Mouse (Mus musculus) kidney, embryonic 16.5 days (tissue): Measurements from ENCODE around the gene Slc12a9. TPM values are rescaled to one million over a fixed set of nuclear protein-coding genes. Genes with fewer than 3 reads are reported as not detected.

Experiments used
- ATAC-seq: fragments of 200-750 bp; cut with Nextera tagmentation; 2 replicates; pipeline ENCODE4 v1.8.0; 2017; ENCODE audit warnings: moderate TSS enrichment; ENCODE audit not compliant: low FRiP score, low TSS enrichment
- H3K27ac ChIP-seq: fragments of 300-500 bp; sonication (generic); 2 replicates; pipeline ENCODE4 v1.5.1; 2014; ENCODE audit warnings: low read length
- H3K27me3 ChIP-seq: fragments of 300-500 bp; sonication (generic); 2 replicates; pipeline ENCODE4 v1.6.1; 2014; ENCODE audit warnings: low read length, control low read depth, mixed read lengths; ENCODE audit not compliant: insufficient read depth
- H3K36me3 ChIP-seq: fragments of 300-500 bp; sonication (generic); 2 replicates; pipeline ENCODE4 v1.6.1; 2014; ENCODE audit warnings: low read length, control low read depth, mixed read lengths; ENCODE audit not compliant: insufficient read depth
- H3K4me1 ChIP-seq: fragments of 300-500 bp; sonication (generic); 2 replicates; pipeline ENCODE4 v1.6.1; 2014; ENCODE audit warnings: low read length, control low read depth, mixed read lengths; ENCODE audit not compliant: insufficient read depth
- H3K4me2 ChIP-seq: fragments of 300-500 bp; sonication (generic); replicated peaks from 2 replicates; pipeline ENCODE4 v1.6.1; 2014; ENCODE audit warnings: low read depth, low read length
- H3K4me3 ChIP-seq: fragments of 300-500 bp; sonication (generic); 2 replicates; pipeline ENCODE4 v1.5.1; 2014; ENCODE audit warnings: mild to moderate bottlenecking, low read length
- H3K9ac ChIP-seq: fragments of 300-500 bp; sonication (generic); replicated peaks from 2 replicates; pipeline ENCODE4 v1.6.1; 2014; ENCODE audit warnings: low read length
- H3K9me3 ChIP-seq: fragments of 300-500 bp; sonication (generic); 2 replicates; pipeline ENCODE4 v1.6.1; 2016; ENCODE audit warnings: low read length, control low read depth
- WGBS: fragments of 180-500 bp; shearing (Covaris S2); extraction: QIAGEN DNeasy Blood & Tissue Kit; methylation state at CpG from one replicate; pipeline ENCODE4 v1.1.7; 2014; 5-methylcytosine and 5-hydroxymethylcytosine counted together
- polyA plus RNA-seq: library from polyadenylated mRNA; unstranded; fragments of >200 nt; fragmentation: Nextera tagmentation; extraction: Ambion mirVana; gene quantifications from 2 replicates; pipeline ENCODE4 v1.2.1, GENCODE M21; 2015

The Slc12a9 gene
- polyA plus RNA-seq, 1 experiment from 2014 or later, result 16.3 TPM

GRCm38 (mm10) chr5:137339290-137339979, 6.0 kb upstream of the Slc12a9 start:
- ATAC-seq, result peak; percentile 58
- Histone ChIP-seq H3K9ac (peak overlapping the region; percentile 81), H3K9me3 (no peaks in the 10 kb centered on the region), H3K4me1 (peaks cover 21% of the 10 kb centered on the region), H3K27ac (peak overlapping the region; percentile 93), H3K36me3 (no peaks in the 10 kb centered on the region), H3K27me3 (no peaks in the 10 kb centered on the region), H3K4me3 (peak overlapping the region; percentile 52), H3K4me2 (peak overlapping the region; percentile 62)
- WGBS, result 8% methylated on average over 22 of the region's 22 CpGs

- H3K27me3 ChIP-seq, result no peaks in the 10 kb centered on the region
- H3K4me1 ChIP-seq, result peaks cover 21% of the 10 kb centered on the region
- H3K4me3 ChIP-seq, result peak overlapping the region; percentile 52
- peak overlapping the region; percentile 93 for H3K27ac ChIP-seq
- WGBS, result under 1% methylated on average over 11 of the region's 11 CpGs
- H3K36me3 ChIP-seq, result no peaks in the 10 kb centered on the region
- peak; percentile 40 for ATAC-seq
- no peaks in the 10 kb centered on the region for H3K9me3 ChIP-seq
- H3K4me2 ChIP-seq, result peak overlapping the region; percentile 62
- H3K9ac ChIP-seq, result peak overlapping the region; percentile 81
Measured at GRCm38 (mm10) chr5:137338663-137339289, 5.4 kb upstream of the Slc12a9 start.

- H3K4me3 ChIP-seq, result peak overlapping the region; percentile 52
- no peaks in the 10 kb centered on the region for H3K36me3 ChIP-seq
- peak; percentile 86 for ATAC-seq
- H3K4me1 ChIP-seq, result peaks cover 21% of the 10 kb centered on the region
- peak overlapping the region; percentile 81 for H3K9ac ChIP-seq
- under 1% methylated on average over 19 of the region's 19 CpGs for WGBS
- peak overlapping the region; percentile 62 for H3K4me2 ChIP-seq
- no peaks in the 10 kb centered on the region for H3K27me3 ChIP-seq
- no peaks in the 10 kb centered on the region for H3K9me3 ChIP-seq
- peak overlapping the region; percentile 93 for H3K27ac ChIP-seq
Measured at GRCm38 (mm10) chr5:137338256-137338655, 4.9 kb upstream of the Slc12a9 start.

DNA sequence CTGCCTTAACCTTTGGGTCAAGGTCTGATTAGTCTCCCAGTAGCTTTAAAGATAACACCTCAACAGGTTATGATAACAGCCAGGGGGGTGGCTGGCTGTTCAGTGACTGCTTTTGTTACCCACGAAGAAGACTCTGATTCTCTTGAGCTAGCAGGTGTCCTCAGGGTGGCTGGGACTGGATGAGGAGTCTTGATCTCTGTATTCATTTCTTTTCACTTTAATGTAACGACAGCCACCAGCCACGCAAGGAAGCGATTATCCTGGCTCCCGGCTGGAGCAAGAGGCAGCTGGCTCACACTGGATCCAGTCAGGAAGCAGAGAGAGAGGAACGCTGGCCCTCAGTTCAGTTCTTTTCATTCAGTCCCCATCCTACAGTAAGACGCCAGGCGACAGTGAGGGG, 3.8 kb upstream of the Slc12a9 start:
- Histone ChIP-seq H3K27me3 (no peaks in the 10 kb centered on the region), H3K4me1 (peaks cover 26% of the 10 kb centered on the region), H3K4me3 (no peak overlapping the region), H3K36me3 (no peaks in the 10 kb centered on the region), H3K9me3 (no peaks in the 10 kb centered on the region), H3K9ac (no peak overlapping the region), H3K27ac (peak overlapping the region; percentile 12; the same call in 1 of the 2 replicates), H3K4me2 (no peak overlapping the region)
- WGBS, result 56% methylated on average over 8 of the region's 8 CpGs
- no peak for ATAC-seq

DNA sequence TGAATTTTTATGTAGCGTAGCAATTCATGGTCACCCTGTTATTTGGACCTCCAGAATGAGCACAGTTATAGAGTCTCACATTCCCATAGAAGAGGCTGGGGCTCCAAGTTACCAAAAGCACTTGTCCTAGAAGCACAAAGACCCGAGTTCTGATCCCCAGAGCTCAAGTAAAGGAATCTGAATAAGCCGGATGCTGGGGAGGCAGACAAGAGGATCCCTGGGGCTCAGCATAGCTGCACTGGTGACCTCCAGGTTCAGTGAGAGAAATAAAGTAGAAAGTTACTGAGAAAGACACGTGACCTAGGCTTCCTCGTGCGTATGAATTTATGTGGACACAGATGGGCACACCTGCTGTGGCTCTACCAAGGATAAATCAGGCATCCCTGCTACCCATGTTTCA, 1.7 kb upstream of the Slc12a9 start:
- Histone ChIP-seq H3K27me3 (no peaks in the 10 kb centered on the region), H3K27ac (no peak overlapping the region), H3K36me3 (no peaks in the 10 kb centered on the region), H3K4me2 (no peak overlapping the region), H3K9ac (no peak overlapping the region), H3K9me3 (no peaks in the 10 kb centered on the region), H3K4me3 (no peak overlapping the region), H3K4me1 (peaks cover 26% of the 10 kb centered on the region)
- 74% methylated on average over 6 of the region's 6 CpGs for WGBS
- no peak for ATAC-seq

DNA sequence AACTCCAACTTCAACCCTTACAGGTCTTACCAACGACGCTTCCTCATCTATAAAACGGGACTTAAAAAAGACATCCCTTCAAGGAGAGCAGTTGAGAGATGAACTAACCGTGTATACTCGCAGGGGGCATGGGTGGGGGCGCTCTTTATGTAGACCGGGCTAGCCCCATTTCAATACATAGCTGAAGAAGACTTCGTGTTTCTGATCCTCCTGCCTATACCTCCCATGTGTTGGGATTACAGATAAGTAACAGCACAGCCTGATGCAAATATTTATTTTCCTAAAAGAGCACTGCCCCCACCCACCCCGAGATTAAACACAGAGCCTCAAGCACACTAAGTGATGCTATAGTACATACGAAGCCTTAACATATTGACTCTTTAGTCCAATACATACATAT, 920 bp upstream of the Slc12a9 start:
- H3K27ac ChIP-seq, result peak overlapping the region; percentile 69; the same call in 1 of the 2 replicates
- peaks cover 19% of the 10 kb centered on the region for H3K4me1 ChIP-seq
- no peak for ATAC-seq
- H3K36me3 ChIP-seq, result no peaks in the 10 kb centered on the region
- H3K4me2 ChIP-seq, result peak overlapping the region; percentile 97
- H3K9ac ChIP-seq, result peak overlapping the region; percentile 33; the same call in 1 of the 2 replicates
- no peaks in the 10 kb centered on the region for H3K27me3 ChIP-seq
- H3K4me3 ChIP-seq, result peak overlapping the region; percentile 77
- WGBS, result 55% methylated on average over 10 of the region's 10 CpGs
- H3K9me3 ChIP-seq, result no peaks in the 10 kb centered on the region

DNA sequence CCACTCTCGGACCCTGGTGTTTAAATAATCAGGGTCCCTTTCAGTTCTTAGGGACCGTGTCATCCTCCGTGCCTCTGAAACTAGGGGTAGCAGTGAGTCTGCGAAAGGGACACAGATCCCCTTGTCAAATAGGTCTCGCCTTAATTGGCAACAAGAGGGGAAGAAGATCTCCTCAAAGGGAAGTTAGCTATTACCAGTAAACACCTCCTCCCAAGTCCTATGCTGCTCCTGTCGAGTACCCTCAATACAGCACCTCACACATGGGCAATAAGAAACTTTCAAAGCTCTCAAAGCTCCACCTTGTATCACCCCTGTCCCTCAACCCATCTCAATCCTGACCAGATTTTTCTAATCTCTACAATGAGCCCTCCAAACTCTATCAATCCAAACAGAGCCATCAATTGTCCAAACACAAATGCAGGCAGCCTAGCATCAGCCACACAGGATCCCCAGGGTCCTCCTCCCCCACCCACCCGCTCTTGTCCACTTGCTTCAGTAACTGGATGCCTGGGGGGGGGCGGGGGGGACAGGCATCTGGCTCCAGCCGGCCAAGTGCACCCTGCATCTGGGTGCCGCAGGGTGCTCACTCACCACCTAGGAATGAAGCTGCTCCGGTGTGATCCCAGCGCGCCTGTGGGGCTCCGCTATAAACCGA, 413 bp downstream of the Slc12a9 start:
- H3K4me1 ChIP-seq, result peaks cover 14% of the 10 kb centered on the region
- peak overlapping the region; percentile 97 for H3K4me2 ChIP-seq
- H3K36me3 ChIP-seq, result 0 out of 2 replicates have a peak, but pooled peaks cover 3% of the 10 kb centered on the region
- H3K27me3 ChIP-seq, result no peaks in the 10 kb centered on the region
- peak overlapping the region; percentile 69 for H3K27ac ChIP-seq
- H3K9ac ChIP-seq, result peak overlapping the region; percentile 79
- peak overlapping the region; percentile 77 for H3K4me3 ChIP-seq
- no peaks in the 10 kb centered on the region for H3K9me3 ChIP-seq
- 10% methylated on average over 15 of the region's 15 CpGs for WGBS
- no peak; the same call in 1 of the 2 replicates for ATAC-seq

DNA sequence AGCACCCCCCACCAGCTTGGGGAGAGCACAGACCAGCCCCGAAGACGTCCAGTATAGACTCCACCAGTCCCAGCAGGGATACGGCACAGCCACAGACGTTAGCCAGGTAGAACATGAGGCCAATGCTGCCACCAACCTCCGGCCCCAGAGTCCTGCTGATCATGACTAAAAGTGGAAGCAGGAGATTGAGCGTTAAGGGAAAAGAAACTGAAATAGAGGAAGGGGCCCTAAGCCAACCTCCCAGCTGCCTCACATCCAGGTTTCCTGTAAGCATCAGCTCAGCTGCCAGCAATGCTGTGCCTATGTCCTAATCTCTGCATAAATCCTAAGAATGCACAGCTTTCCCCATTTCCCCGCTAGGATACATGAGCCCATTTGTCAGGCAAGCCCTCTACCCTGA, 2.5 kb downstream of the Slc12a9 start:
- no peak overlapping the region for H3K4me3 ChIP-seq
- no peak overlapping the region for H3K9ac ChIP-seq
- 0 out of 2 replicates have a peak, but pooled peaks cover 15% of the 10 kb centered on the region for H3K36me3 ChIP-seq
- no peaks in the 10 kb centered on the region for H3K27me3 ChIP-seq
- no peak for ATAC-seq
- no peak overlapping the region for H3K27ac ChIP-seq
- no peaks in the 10 kb centered on the region for H3K9me3 ChIP-seq
- peaks cover 8% of the 10 kb centered on the region; the same call in 1 of the 2 replicates for H3K4me1 ChIP-seq
- WGBS, result 91% methylated on average over 7 of the region's 7 CpGs
- no peak overlapping the region for H3K4me2 ChIP-seq

DNA sequence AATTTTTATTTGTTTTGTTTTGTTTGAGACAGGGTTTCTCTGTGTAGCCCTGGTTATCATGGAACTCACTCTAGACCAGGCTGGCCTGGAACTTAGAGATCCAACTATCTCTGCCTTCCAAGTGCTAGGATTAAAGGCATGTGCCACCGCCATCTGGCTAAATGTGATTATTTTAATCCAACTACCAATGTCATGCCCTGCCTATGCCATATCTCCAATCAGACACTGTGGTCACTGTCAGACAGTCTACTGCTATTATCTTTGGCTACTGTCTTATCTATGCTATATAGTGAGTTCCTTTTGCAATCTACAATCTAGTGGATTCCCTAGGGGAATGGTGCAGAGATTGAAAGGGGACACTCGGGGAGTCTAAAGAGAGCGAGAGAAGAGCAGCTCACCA, 12.4 kb downstream of the Slc12a9 start:
- no peaks in the 10 kb centered on the region for H3K27me3 ChIP-seq
- no peaks in the 10 kb centered on the region for H3K9me3 ChIP-seq
- no peak overlapping the region for H3K4me3 ChIP-seq
- peaks cover 23% of the 10 kb centered on the region for H3K36me3 ChIP-seq
- ATAC-seq, result no peak
- no peaks in the 10 kb centered on the region for H3K4me1 ChIP-seq
- H3K4me2 ChIP-seq, result no peak overlapping the region
- no peak overlapping the region for H3K9ac ChIP-seq
- no peak overlapping the region for H3K27ac ChIP-seq
- 94% methylated on average over 3 of the region's 3 CpGs for WGBS
